Mouse (Mus musculus): ENCODE measurements around the gene Fyttd1. TPM values are rescaled to one million over a fixed set of nuclear protein-coding genes. Genes with fewer than 3 reads are reported as not detected.
"Not testable (repeated sequence)": the region's sequence is repeated elsewhere in the genome, so short reads cannot be mapped to it uniquely, and the experiment has no call there.

The Fyttd1 gene
- total RNA-seq, 2 experiments from 2014 or later, result 122 to 125 TPM

- intact Hi-C loops (cut with DNase I), result loop anchor here (5.0 kb wide), 1 partner anchor 65 kb away; the partner anchor contains the start of gene Smbd1
Observed at GRCm38 (mm10) chr16:32876831-32877230, 469 bp upstream of the Fyttd1 start.

DNA sequence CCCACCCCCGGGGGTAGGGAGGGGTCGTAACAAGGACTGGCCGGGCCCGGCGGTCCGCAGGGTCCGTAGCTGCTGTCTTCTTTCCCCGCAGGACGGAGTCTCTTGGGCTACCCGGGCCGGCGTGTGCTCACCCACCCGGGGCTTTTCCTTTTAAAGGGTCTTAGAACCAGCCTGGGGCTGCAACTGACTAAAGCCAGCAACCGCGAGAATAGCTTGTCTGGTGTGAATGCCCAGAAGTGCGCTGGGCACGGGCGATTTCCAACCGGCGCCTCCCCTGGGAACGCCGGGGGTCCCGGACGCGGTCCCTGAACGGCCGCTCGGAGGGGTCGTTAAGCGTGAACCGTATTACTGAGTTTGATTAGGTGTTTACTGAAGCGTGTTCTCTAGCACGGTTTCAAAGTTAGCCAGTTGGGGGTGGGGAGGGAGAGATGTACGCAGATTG is 878 bp downstream of the Fyttd1 start:
- intact Hi-C loops (cut with DNase I), result loop anchor here (5.0 kb wide), 1 partner anchor 66 kb away; the partner anchor contains the start of gene Smbd1
- no peak for DNase-seq (ENCODE audit: low spot score in 2 of 2)

More at GRCm38 (mm10) chr16:32876831-32877230, 469 bp upstream of the Fyttd1 start:
- no peak for DNase-seq (ENCODE audit: low spot score in 2 of 2)

GRCm38 (mm10) chr16:32878972-32879926 is 1.9 kb downstream of the Fyttd1 start:
- intact Hi-C loops (cut with DNase I), result loop anchor here (5.0 kb wide), 1 partner anchor 67 kb away; the partner anchor contains the start of gene Smbd1
- no peak for DNase-seq (ENCODE audit: low spot score in 2 of 2)

GRCm38 (mm10) chr16:32881538-32881937 is 4.2 kb downstream of the Fyttd1 start:
- intact Hi-C loops (cut with DNase I), result no loop called here
- DNase-seq (ENCODE audit: low spot score in 2 of 2), result no peak

- intact Hi-C loops (cut with DNase I), result no loop called here
- DNase-seq (ENCODE audit: low spot score in 2 of 2), result no peak
Observed at GRCm38 (mm10) chr16:32887996-32888395, 10.7 kb downstream of the Fyttd1 start.

DNA sequence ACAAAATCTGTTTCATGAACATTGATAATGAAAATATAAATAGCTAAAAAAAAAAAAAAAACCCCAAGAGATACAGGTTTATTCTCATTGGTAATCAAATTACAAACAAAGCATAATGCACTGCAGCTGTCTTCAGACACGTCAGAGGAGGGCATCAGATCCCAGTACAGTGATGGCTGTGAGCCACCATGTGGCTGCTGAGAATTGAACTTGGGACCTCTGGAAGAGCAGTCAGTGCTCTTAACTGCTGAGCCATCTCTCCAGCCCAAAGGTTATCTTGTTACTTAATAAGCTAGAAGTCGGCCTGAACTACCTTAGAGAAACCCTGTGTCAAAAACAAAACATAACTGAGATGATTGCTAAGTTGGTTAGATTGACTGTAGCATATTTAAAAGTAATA is 12.6 kb downstream of the Fyttd1 start:
- intact Hi-C loops (cut with DNase I), result no loop called here
- DNase-seq (ENCODE audit: low spot score in 2 of 2), result no peak

DNA sequence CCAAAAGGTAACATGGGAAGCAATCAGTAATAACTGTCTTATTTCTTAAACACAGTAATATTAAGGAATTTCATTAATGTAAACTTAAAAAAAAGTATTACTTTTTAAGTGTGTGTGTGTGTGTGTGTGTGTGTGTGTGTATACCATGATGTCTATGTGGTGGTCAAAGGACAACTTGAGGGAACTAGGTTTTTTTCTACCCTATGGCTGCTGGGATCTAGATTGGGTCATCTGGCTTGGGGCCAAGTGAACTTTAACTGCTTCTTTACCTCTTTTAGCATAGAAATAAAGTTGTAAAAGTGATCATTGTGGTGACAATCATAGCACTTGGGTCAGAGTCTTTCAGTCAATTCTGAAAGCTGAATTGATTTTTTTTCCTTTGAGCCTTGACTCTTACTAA is 18.8 kb downstream of the Fyttd1 start:
- DNase-seq (ENCODE audit: low spot score in 2 of 2), result no peak
- intact Hi-C loops (cut with DNase I), result no loop called here

- no peak for DNase-seq (ENCODE audit: low spot score in 2 of 2)
- intact Hi-C loops (cut with DNase I), result no loop called here
Observed at GRCm38 (mm10) chr16:32901360-32902050, 24.2 kb downstream of the Fyttd1 start.

- DNase-seq (ENCODE audit: low spot score in 2 of 2), result no peak
- intact Hi-C loops (cut with DNase I), result no loop called here
Observed at GRCm38 (mm10) chr16:32902051-32902428, 24.7 kb downstream of the Fyttd1 start.

DNA sequence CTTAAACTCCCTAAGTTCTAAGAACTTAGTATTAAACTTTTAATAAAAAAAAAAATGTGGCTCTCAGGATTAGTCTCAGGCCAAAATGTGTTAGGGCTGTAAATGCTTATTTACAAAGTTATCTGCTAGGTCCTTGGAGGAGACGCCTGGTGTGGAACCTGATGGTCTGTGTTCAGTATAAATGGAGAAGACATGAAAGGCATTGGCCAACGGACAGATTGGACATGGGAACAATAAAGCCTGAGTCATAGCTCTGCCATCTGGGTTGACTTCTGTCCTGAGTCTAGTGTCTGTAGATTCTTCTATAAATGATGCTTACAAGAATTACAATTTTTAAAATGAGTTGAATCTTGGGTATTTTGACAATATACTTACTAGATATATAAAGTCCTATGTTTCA is 28.9 kb downstream of the Fyttd1 start:
- no peak for DNase-seq (ENCODE audit: low spot score in 2 of 2)
- intact Hi-C loops (cut with DNase I), result no loop called here

- no peak for DNase-seq (ENCODE audit: low spot score in 2 of 2)
- intact Hi-C loops (cut with DNase I), result no loop called here
Observed at GRCm38 (mm10) chr16:32906727-32907126, 29.4 kb downstream of the Fyttd1 start.

DNA sequence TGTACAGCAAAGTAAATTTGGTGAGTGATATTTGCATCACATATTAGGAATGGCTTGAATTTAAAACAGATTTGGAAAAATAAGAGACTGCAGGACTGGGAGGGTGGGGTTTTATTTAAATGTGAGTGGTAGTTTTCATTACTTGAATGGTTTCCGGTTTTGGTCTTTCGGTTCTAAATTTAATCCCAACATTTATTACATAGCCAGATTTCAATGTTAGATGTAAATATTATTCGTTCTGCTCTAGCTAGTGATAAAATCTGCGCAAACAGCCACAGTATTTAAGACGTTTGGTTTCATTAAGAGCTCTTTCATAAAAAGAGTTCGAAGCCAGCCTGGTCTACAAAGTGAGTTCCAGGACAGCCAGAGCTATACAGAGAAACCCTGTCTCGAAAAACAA is 35.9 kb downstream of the Fyttd1 start:
- no peak for DNase-seq (ENCODE audit: low spot score in 2 of 2)
- intact Hi-C loops (cut with DNase I), result loop anchor here (5.0 kb wide), 1 partner anchor 74 kb away; no protein-coding TSS in a partner anchor

DNA sequence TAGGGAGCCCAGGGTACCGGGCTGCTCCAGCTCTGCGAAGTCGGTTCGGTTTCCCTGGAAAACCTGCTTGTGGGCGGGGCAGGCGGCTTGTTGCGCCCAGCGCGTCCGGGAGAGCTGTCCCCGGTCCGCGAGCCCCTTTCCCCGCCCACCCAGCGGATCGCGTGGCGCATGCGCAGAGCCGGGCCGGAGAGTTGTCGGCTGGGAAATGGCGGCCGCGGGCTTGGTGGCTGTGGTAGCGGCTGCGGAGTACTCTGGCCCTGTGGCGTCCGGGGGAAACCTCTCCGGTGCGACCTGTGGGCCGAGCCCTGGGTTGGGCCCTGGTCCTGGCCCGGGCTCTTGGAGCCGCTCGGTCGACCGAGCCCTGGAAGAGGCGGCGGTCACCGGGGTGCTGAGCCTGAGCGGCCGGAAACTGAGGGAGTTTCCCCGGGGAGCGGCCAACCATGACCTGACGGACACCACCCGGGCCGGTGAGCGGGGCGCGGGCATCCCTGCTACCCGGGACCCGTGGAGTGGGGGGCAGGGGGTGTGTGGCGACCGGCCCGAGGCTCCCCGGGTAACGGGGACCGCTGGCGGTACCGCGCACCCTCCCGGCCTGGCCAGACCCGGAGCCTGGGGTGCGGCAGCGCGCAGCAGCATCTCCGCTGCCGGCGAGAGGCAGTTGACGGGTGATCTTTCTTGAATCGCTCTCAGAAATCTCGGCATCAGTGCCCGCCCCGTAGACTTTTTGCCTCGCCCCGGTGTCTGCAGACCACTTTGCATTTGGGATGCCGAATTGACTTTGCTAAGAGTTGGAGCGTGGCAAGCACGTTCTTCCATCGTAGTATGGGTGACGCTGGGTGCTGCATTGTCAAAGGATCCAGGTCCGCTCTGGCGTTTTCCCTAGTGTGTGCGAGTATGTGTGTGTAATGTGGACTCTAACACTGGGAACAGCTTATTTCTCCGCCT is 36.9 kb downstream of the Fyttd1 start, which contains the start of gene Lrch3:
TSS of gene Lrch3 (plus strand) at position 164 of the 945 bp plus-strand sequence.
- intact Hi-C loops (cut with DNase I), result loop anchor here (5.0 kb wide), 1 partner anchor 73 kb away; no protein-coding TSS in a partner anchor
- peak; percentile 91 to 92 for DNase-seq (ENCODE audit: low spot score in 2 of 2)

GRCm38 (mm10) chr16:32915292-32916068 is 38.2 kb downstream of the Fyttd1 start:
- intact Hi-C loops (cut with DNase I), result no loop called here
- no peak for DNase-seq (ENCODE audit: low spot score in 2 of 2)

GRCm38 (mm10) chr16:32926629-32927028 is 49.3 kb downstream of the Fyttd1 start:
- intact Hi-C loops (cut with DNase I), result not testable (repeated sequence)
- peak in 1 of 2 experiments; percentile 60 for DNase-seq (ENCODE audit: low spot score in 2 of 2)

- intact Hi-C loops (cut with DNase I), result no loop called here
- peak in 1 of 2 experiments; percentile 22 for DNase-seq (ENCODE audit: low spot score in 2 of 2)
Observed at GRCm38 (mm10) chr16:32927044-32927443, 49.7 kb downstream of the Fyttd1 start.

DNA sequence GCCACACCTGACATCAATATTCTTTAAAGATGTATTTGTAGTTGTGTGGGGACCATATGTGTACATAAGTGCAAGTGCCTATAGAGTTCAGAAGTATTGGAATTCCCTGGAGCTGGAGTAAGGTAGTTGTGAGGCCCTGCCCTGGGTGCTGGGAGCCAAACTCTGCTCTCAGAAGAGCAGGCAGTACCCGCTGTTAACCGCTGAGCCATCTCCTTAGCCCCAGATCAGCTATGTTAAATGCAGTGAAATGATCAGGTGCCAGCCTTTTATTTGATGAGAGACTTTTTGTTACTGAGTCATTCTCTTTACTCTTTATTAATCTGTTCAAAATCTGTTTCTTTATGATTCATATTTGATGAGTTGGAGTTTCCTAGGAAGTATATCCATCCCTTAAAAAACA is 52.6 kb downstream of the Fyttd1 start:
- DNase-seq (ENCODE audit: low spot score in 2 of 2), result no peak
- intact Hi-C loops (cut with DNase I), result loop anchor here (10.0 kb wide), 1 partner anchor 225 kb away; no protein-coding TSS in a partner anchor

DNA sequence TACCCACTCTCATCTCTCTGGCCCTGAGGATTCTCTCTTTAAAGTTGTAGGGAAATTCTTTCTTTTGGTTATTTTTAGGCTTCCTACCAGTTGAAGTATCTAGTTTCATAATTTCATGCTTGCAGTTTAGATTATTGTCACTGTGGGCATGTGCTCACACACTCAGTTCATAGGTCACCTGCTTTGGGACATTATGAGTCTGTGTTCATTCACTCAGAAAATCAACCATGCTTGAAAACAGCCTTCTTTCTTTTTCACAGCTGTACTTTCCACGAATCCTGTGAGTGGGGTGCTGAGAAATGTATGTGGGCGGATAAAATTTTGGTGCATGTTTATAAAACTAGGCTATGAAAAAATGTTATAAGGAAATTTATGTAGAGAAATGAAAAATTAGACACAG is 57.2 kb downstream of the Fyttd1 start:
- intact Hi-C loops (cut with DNase I), result loop anchor here (10.0 kb wide), 1 partner anchor 220 kb away; no protein-coding TSS in a partner anchor
- DNase-seq (ENCODE audit: low spot score in 2 of 2), result peak; percentile 21 to 82

All from left cerebral cortex, postnatal 25 days (tissue).